Mouse (Mus musculus) heart, adult 2 months (tissue): ENCODE data around the gene Ankrd13a. TPM values are rescaled to one million over a fixed set of nuclear protein-coding genes. Genes with fewer than 3 reads are reported as not detected.
A peak's percentile ranks its signal among the peaks of the same experiment; 100 is the strongest.
"Not testable (repeated sequence)": the region's sequence is repeated elsewhere in the genome, so short reads cannot be mapped to it uniquely, and the experiment has no call there.

Source experiments
- DNase-seq, 2 experiments: peaks; one replicate each; pipeline ENCODE4 v3.0.0; 2021
- H3K27ac ChIP-seq: fragments of 200-600 bp; 2 replicates; pipeline ENCODE4 v1.8.1; 2022
- H3K27me3 ChIP-seq: fragments of 200-500 bp; 2 replicates; pipeline ENCODE4 v1.6.1; 2012; ENCODE audit warnings: mild to moderate bottlenecking, low read length, inconsistent platforms, mixed read lengths; ENCODE audit not compliant: control insufficient read depth, insufficient read depth
- H3K36me3 ChIP-seq: fragments of 200-500 bp; 2 replicates; pipeline ENCODE4 v1.6.1; 2012; ENCODE audit warnings: low read length, inconsistent platforms; ENCODE audit not compliant: control insufficient read depth, insufficient read depth
- H3K4me1 ChIP-seq: fragments of 200-500 bp; 2 replicates; pipeline ENCODE4 v1.6.1; 2011; ENCODE audit warnings: low read length; ENCODE audit not compliant: control insufficient read depth, insufficient read depth
- H3K4me3 ChIP-seq: fragments of 200-600 bp; 2 replicates; pipeline ENCODE4 v1.8.1; 2022
- H3K79me2 ChIP-seq: fragments of 200-500 bp; replicated peaks from 2 replicates; pipeline ENCODE4 v1.6.1; 2012; ENCODE audit warnings: mild to moderate bottlenecking, inconsistent platforms, low read length, moderate library complexity, mixed read lengths; ENCODE audit not compliant: control insufficient read depth, insufficient read depth
- H3K9ac ChIP-seq: fragments of 200-500 bp; 2 replicates; pipeline ENCODE4 v1.6.1; 2012; ENCODE audit warnings: low read depth, mild to moderate bottlenecking, control low read depth, inconsistent platforms, low read length, mixed read lengths
- CTCF ChIP-seq: fragments of 200-600 bp; IDR thresholded peaks from 2 replicates; pipeline ENCODE4 v1.8.1; 2022; ENCODE audit warnings: antibody characterized with exemption, mild to moderate bottlenecking, moderate library complexity
- EP300 ChIP-seq: fragments of 200-500 bp; IDR thresholded peaks from 2 replicates; pipeline ENCODE4 v1.6.1; 2011; ENCODE audit warnings: low read depth, low read length, control low read depth; ENCODE audit not compliant: insufficient read depth
- POLR2A ChIP-seq: fragments of 200-500 bp; IDR thresholded peaks from 2 replicates; pipeline ENCODE4 v1.6.1; 2011; ENCODE audit warnings: mild to moderate bottlenecking, low read depth, low read length, control low read depth; ENCODE audit not compliant: insufficient read depth
- WGBS: fragments of 180-500 bp; shearing (Covaris S2); methylation state at CpG from one replicate; pipeline ENCODE4 v1.1.7; 2018; 5-methylcytosine and 5-hydroxymethylcytosine counted together
- intact Hi-C: fragments of 180-260 bp; cut with DNase I; formaldehyde crosslinking; loops from one replicate; pipeline ENCODE4 v1.15.1; 2025
- polyA plus RNA-seq: library from polyadenylated mRNA; depleted of rRNA; stranded (reverse); fragments of >200 nt; gene quantifications from 2 replicates; pipeline ENCODE4 v1.2.3, GENCODE M21; 2012
- total RNA-seq, 2 experiments: library from RNA; stranded (reverse); gene quantifications; 2 replicates each; pipeline ENCODE4 v1.2.3; 2021

The Ankrd13a gene
- total and polyA plus RNA-seq, 3 experiments, result 21.3 to 32.9 (median 31.4) TPM

- TF ChIP-seq CTCF, result no peak
- 0 out of 2 replicates have a peak, but pooled peaks have one; percentile 15 for TF ChIP-seq POLR2A
- 0 out of 2 replicates have a peak, but pooled peaks have one; percentile 39 for TF ChIP-seq EP300
- DNase-seq, result peak in 1 of 2 experiments; percentile 44
- no peak overlapping the region for H3K9ac ChIP-seq
- H3K4me3 ChIP-seq, result no peak overlapping the region
- 62% methylated on average over 12 of the region's 12 CpGs for WGBS
- H3K79me2 ChIP-seq, result no peaks in the 10 kb centered on the region
- no peaks in the 10 kb centered on the region for H3K36me3 ChIP-seq
- no peaks in the 10 kb centered on the region for H3K4me1 ChIP-seq
- no peak overlapping the region for H3K27ac ChIP-seq
- intact Hi-C loops, result no loop called here
- H3K27me3 ChIP-seq, result no peaks in the 10 kb centered on the region
Measured at GRCm38 (mm10) chr5:114827427-114827826, 53.0 kb downstream of the Ankrd13a start.

- H3K27me3 ChIP-seq, result no peaks in the 10 kb centered on the region
- no peak overlapping the region for H3K27ac ChIP-seq
- H3K4me3 ChIP-seq, result no peak overlapping the region
- 71% methylated on average over 3 of the region's 3 CpGs for WGBS
- DNase-seq, result no peak
- no peak for TF ChIP-seq EP300
- TF ChIP-seq CTCF, result no peak
- no peak for TF ChIP-seq POLR2A
- intact Hi-C loops, result no loop called here
- no peaks in the 10 kb centered on the region for H3K36me3 ChIP-seq
- no peak overlapping the region for H3K9ac ChIP-seq
- H3K4me1 ChIP-seq, result no peaks in the 10 kb centered on the region
- no peaks in the 10 kb centered on the region for H3K79me2 ChIP-seq
Measured at GRCm38 (mm10) chr5:114829740-114830139, 55.3 kb downstream of the Ankrd13a start.

GRCm38 (mm10) chr5:114836886-114837285, 62.4 kb downstream of the Ankrd13a start:
- Histone ChIP-seq H3K27ac (no peak overlapping the region), H3K27me3 (no peaks in the 10 kb centered on the region), H3K4me3 (no peak overlapping the region), H3K4me1 (no peaks in the 10 kb centered on the region), H3K79me2 (no peaks in the 10 kb centered on the region), H3K36me3 (no peaks in the 10 kb centered on the region), H3K9ac (no peak overlapping the region)
- 34% methylated on average over 12 of the region's 12 CpGs for WGBS
- DNase-seq, result no peak
- TF ChIP-seq POLR2A, result no peak
- TF ChIP-seq CTCF, result no peak
- TF ChIP-seq EP300, result no peak
- intact Hi-C loops, result no loop called here

- H3K27ac ChIP-seq, H3K9ac ChIP-seq, H3K27me3 ChIP-seq, H3K4me3 ChIP-seq, intact Hi-C loops, DNase-seq, H3K79me2 ChIP-seq, H3K4me1 ChIP-seq, H3K36me3 ChIP-seq: not testable (repeated sequence)
- WGBS, result 67% methylated on average over 5 of the region's 5 CpGs
Measured at GRCm38 (mm10) chr5:114840481-114840880, 66.0 kb downstream of the Ankrd13a start.

GRCm38 (mm10) chr5:114842155-114842554, 67.7 kb downstream of the Ankrd13a start:
- H3K4me3 ChIP-seq, intact Hi-C loops, H3K36me3 ChIP-seq, H3K4me1 ChIP-seq, DNase-seq, H3K79me2 ChIP-seq, H3K9ac ChIP-seq, H3K27me3 ChIP-seq, H3K27ac ChIP-seq: not testable (repeated sequence)
- WGBS, result 58% methylated on average over 3 of the region's 3 CpGs

- WGBS, result 81% methylated on average over 5 of the region's 5 CpGs
- no peaks in the 10 kb centered on the region for H3K4me1 ChIP-seq
Measured at GRCm38 (mm10) chr5:114842674-114843073, 68.2 kb downstream of the Ankrd13a start.

GRCm38 (mm10) chr5:114844371-114844770, 69.9 kb downstream of the Ankrd13a start:
- intact Hi-C loops, DNase-seq: not testable (repeated sequence)

More at GRCm38 (mm10) chr5:114842674-114843073, 68.2 kb downstream of the Ankrd13a start:
- H3K36me3 ChIP-seq, result no peaks in the 10 kb centered on the region
- intact Hi-C loops, result no loop called here
- H3K4me3 ChIP-seq, result no peak overlapping the region
- DNase-seq, result no peak
- H3K27me3 ChIP-seq, result no peaks in the 10 kb centered on the region
- TF ChIP-seq POLR2A (no peak), CTCF (no peak), EP300 (no peak)
- H3K9ac ChIP-seq, result no peak overlapping the region
- H3K79me2 ChIP-seq, result no peaks in the 10 kb centered on the region
- no peak overlapping the region for H3K27ac ChIP-seq

More at GRCm38 (mm10) chr5:114844371-114844770, 69.9 kb downstream of the Ankrd13a start:
- H3K4me3 ChIP-seq, H3K27ac ChIP-seq, H3K4me1 ChIP-seq, H3K79me2 ChIP-seq, H3K27me3 ChIP-seq, H3K9ac ChIP-seq, H3K36me3 ChIP-seq: not testable (repeated sequence)
- WGBS, result 78% methylated on average over 2 of the region's 2 CpGs
